Mouse (Mus musculus) liver, embryonic 11.5 days (tissue): Measurements from ENCODE around the gene Spo11. TPM values are rescaled to one million over a fixed set of nuclear protein-coding genes. Genes with fewer than 3 reads are reported as not detected.

ENCODE experiments used
- ATAC-seq: fragments of 200-750 bp; cut with Nextera tagmentation; replicated peaks from 2 replicates; pipeline ENCODE4 v1.8.0; 2017; ENCODE audit warnings: moderate number of reproducible peaks, mild to moderate bottlenecking, moderate TSS enrichment, moderate library complexity; ENCODE audit not compliant: low FRiP score
- DNase-seq: peaks from one replicate; pipeline ENCODE4 v3.0.0-alpha.2; 2017; ENCODE audit warnings: low spot score
- H3K27ac ChIP-seq: fragments of 300-500 bp; sonication (generic); 2 replicates; pipeline ENCODE4 v1.5.1; 2014; ENCODE audit warnings: mild to moderate bottlenecking, low read depth, low read length, control low read depth
- H3K27me3 ChIP-seq: fragments of 300-500 bp; sonication (generic); replicated peaks from 2 replicates; pipeline ENCODE4 v1.6.1; 2014; ENCODE audit warnings: low read length, mixed read lengths; ENCODE audit not compliant: control insufficient read depth, insufficient read depth
- H3K36me3 ChIP-seq: fragments of 300-500 bp; sonication (generic); 2 replicates; pipeline ENCODE4 v1.6.1; 2014; ENCODE audit warnings: mild to moderate bottlenecking, low read length, moderate library complexity, mixed read lengths; ENCODE audit not compliant: control insufficient read depth, insufficient read depth
- H3K4me1 ChIP-seq: fragments of 300-500 bp; sonication (generic); replicated peaks from 2 replicates; pipeline ENCODE4 v1.6.1; 2014; ENCODE audit warnings: low read length, mixed read lengths; ENCODE audit not compliant: control insufficient read depth, insufficient read depth
- H3K4me2 ChIP-seq: fragments of 300-500 bp; sonication (generic); 2 replicates; pipeline ENCODE4 v1.6.1; 2014; ENCODE audit warnings: mild to moderate bottlenecking, control low read depth, moderate library complexity
- H3K4me3 ChIP-seq: fragments of 300-500 bp; sonication (generic); 2 replicates; pipeline ENCODE4 v1.5.1; 2014; ENCODE audit warnings: low read depth, low read length, control low read depth
- H3K9ac ChIP-seq: fragments of 300-500 bp; sonication (generic); 2 replicates; pipeline ENCODE4 v1.6.1; 2014; ENCODE audit warnings: low read depth, low read length, control low read depth
- H3K9me3 ChIP-seq: fragments of 300-500 bp; sonication (generic); 2 replicates; pipeline ENCODE4 v1.6.1; 2016; ENCODE audit warnings: low read length, inconsistent platforms, mixed read lengths; ENCODE audit not compliant: control insufficient read depth
- WGBS: fragments of 180-500 bp; shearing (Covaris S2); extraction: QIAGEN DNeasy Blood & Tissue Kit; methylation state at CpG from one replicate; pipeline ENCODE4 v1.1.7; 2014; 5-methylcytosine and 5-hydroxymethylcytosine counted together
- polyA plus RNA-seq: library from polyadenylated mRNA; unstranded; fragments of >200 nt; fragmentation: Nextera tagmentation; extraction: Ambion mirVana; gene quantifications from 2 replicates; pipeline ENCODE4 v1.2.1, GENCODE M21; 2014

Spo11 gene
- polyA plus RNA-seq, 1 experiment from 2014 or later, result not detected

- Histone ChIP-seq H3K9me3 (no peaks in the 10 kb centered on the region), H3K27me3 (no peaks in the 10 kb centered on the region), H3K4me3 (no peak overlapping the region), H3K4me1 (peaks cover 80% of the 10 kb centered on the region), H3K4me2 (peak overlapping the region; percentile 93), H3K27ac (0 out of 2 replicates have a peak overlapping the region, but pooled peaks have one; percentile 36), H3K9ac (0 out of 2 replicates have a peak overlapping the region, but pooled peaks have one; percentile 7), H3K36me3 (peaks cover 85% of the 10 kb centered on the region)
- ATAC-seq (no peak), DNase-seq (no peak)
- WGBS, result 89% methylated on average over 6 of the region's 6 CpGs
Observed at GRCm38 (mm10) chr2:173027169-173027823, 49.8 kb downstream of the Spo11 start.

DNA sequence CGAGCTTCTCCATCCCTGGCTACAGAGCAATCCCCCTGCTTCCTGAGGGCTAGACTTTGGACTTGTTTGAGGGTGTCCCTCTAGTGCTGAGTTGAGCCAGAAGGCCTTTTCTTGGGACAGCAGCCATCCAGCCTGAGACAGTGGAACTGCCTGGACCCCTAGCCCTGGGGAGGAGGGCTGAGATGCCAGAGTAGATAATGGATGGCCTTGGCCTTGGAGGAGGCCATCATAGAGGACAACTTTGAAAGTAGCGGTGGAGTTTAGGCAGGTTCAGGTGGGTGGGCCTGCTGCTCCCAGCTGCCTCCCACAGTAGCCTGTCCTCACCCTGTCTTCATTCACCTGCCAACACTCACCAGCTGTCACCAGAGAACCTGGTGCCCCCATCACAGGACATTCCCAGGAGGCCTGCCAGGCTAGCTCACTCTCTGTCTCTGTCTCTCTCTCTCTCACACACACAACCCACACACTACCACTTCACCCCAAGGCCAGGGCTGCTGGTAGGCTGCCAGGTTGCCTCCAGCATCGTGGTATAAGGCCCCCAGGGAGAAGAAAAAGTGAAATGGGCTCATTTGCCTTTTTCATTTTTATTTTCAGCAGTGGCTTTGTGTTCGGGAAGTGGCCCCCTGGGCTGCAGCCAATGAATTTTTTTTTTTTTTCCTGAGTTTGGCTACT is 50.5 kb downstream of the Spo11 start:
- Histone ChIP-seq H3K9ac (no peak overlapping the region), H3K36me3 (peaks cover 89% of the 10 kb centered on the region), H3K9me3 (no peaks in the 10 kb centered on the region), H3K4me2 (peak overlapping the region; percentile 8; the same call in 1 of the 2 replicates), H3K27ac (no peak overlapping the region), H3K4me3 (no peak overlapping the region), H3K4me1 (peaks cover 80% of the 10 kb centered on the region), H3K27me3 (no peaks in the 10 kb centered on the region)
- ATAC-seq (no peak), DNase-seq (no peak)
- WGBS, result 79% methylated on average over 4 of the region's 4 CpGs

DNA sequence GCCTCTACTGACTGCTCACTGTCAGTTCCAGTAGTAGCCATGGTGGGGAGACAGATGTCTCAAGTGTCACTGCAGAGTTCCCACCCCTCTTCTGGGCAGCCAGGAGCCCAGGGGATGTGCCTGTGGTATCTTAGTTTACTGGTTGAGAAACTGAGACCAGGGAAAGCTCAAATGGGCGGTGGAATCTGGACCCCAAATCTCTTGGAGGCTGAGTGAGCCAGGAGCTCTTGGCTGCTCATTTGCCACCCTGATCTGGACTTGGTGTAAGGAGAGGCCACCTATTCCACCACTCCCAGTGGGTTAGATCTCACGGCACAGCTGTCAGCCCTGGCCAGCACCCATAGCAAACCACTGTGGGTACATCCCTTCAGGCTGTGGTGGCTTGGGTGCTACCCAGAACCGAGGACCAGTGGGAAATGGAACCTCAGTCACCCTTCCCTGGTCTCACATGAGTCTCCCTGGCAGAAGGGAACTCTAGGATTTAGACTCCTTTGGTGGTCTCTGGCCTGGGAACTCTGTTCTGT is 51.1 kb downstream of the Spo11 start:
- Histone ChIP-seq H3K9ac (no peak overlapping the region), H3K36me3 (peaks cover 90% of the 10 kb centered on the region), H3K4me2 (no peak overlapping the region), H3K27me3 (no peaks in the 10 kb centered on the region), H3K4me3 (no peak overlapping the region), H3K9me3 (no peaks in the 10 kb centered on the region), H3K27ac (no peak overlapping the region; the same call in 1 of the 2 replicates), H3K4me1 (peaks cover 81% of the 10 kb centered on the region)
- no peak for ATAC-seq
- 88% methylated on average over 3 of the region's 3 CpGs for WGBS
- DNase-seq, result no peak

- H3K4me1 ChIP-seq, result peaks cover 80% of the 10 kb centered on the region
- peak overlapping the region; percentile 28; the same call in 1 of the 2 replicates for H3K27ac ChIP-seq
- 68% methylated on average over 12 of the region's 12 CpGs for WGBS
- no peak for DNase-seq
- H3K4me3 ChIP-seq, result no peak overlapping the region
- no peak for ATAC-seq
- H3K27me3 ChIP-seq, result no peaks in the 10 kb centered on the region
- no peak overlapping the region for H3K4me2 ChIP-seq
- H3K9me3 ChIP-seq, result no peaks in the 10 kb centered on the region
- H3K36me3 ChIP-seq, result peaks cover 86% of the 10 kb centered on the region
- no peak overlapping the region for H3K9ac ChIP-seq
Observed at GRCm38 (mm10) chr2:173030591-173031338, 53.3 kb downstream of the Spo11 start.

GRCm38 (mm10) chr2:173033531-173033930 is 56.0 kb downstream of the Spo11 start:
- Histone ChIP-seq H3K4me2 (peak overlapping the region; percentile 57; the same call in 1 of the 2 replicates), H3K9ac (no peak overlapping the region), H3K36me3 (peaks cover 59% of the 10 kb centered on the region), H3K9me3 (no peaks in the 10 kb centered on the region), H3K4me1 (peaks cover 82% of the 10 kb centered on the region), H3K27me3 (no peaks in the 10 kb centered on the region), H3K4me3 (no peak overlapping the region), H3K27ac (peak overlapping the region; percentile 99)
- ATAC-seq (no peak), DNase-seq (no peak)
- 91% methylated on average over 13 of the region's 13 CpGs for WGBS

DNA sequence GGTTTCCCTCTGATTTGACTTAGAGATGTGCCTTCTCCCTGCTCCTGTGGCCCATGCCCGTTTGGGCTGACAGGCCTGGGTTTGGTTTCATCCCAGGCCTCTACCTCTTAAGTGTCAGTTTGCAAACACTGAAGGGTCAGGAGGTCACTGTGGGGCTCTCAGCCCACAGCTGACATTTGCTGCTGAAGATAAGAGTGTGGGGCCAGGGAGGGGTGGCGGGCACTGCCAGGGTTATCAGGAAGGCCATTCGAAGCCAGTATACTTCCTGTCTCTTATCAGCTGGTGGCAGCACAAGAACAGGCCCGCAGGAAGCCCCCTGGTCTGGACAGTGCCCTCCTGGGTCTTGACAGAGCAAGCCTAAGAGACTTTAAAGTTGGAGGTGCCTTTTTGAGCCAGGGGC is 57.5 kb downstream of the Spo11 start:
- peak; percentile 74 for DNase-seq
- Histone ChIP-seq H3K9ac (peak overlapping the region; percentile 58), H3K36me3 (peaks cover 45% of the 10 kb centered on the region), H3K27ac (peak overlapping the region; percentile 99), H3K9me3 (no peaks in the 10 kb centered on the region), H3K27me3 (no peaks in the 10 kb centered on the region), H3K4me2 (peak overlapping the region; percentile 57), H3K4me3 (peak overlapping the region; percentile 14; the same call in 1 of the 2 replicates), H3K4me1 (peaks cover 87% of the 10 kb centered on the region)
- WGBS, result 8% methylated on average over 4 of the region's 4 CpGs
- ATAC-seq, result peak; percentile 70

GRCm38 (mm10) chr2:173035653-173036052 is 58.2 kb downstream of the Spo11 start:
- ATAC-seq (peak; percentile 2), DNase-seq (no peak)
- Histone ChIP-seq H3K36me3 (peaks cover 40% of the 10 kb centered on the region), H3K4me1 (peaks cover 88% of the 10 kb centered on the region), H3K4me3 (no peak overlapping the region; the same call in 1 of the 2 replicates), H3K9ac (peak overlapping the region; percentile 58), H3K27me3 (no peaks in the 10 kb centered on the region), H3K9me3 (no peaks in the 10 kb centered on the region), H3K4me2 (peak overlapping the region; percentile 57), H3K27ac (peak overlapping the region; percentile 99)
- 64% methylated on average over 5 of the region's 5 CpGs for WGBS

GRCm38 (mm10) chr2:173036055-173036454 is 58.6 kb downstream of the Spo11 start:
- WGBS, result 73% methylated on average over 5 of the region's 5 CpGs
- Histone ChIP-seq H3K9me3 (no peaks in the 10 kb centered on the region), H3K9ac (peak overlapping the region; percentile 58), H3K27ac (peak overlapping the region; percentile 99), H3K27me3 (no peaks in the 10 kb centered on the region), H3K4me3 (no peak overlapping the region), H3K4me2 (peak overlapping the region; percentile 57), H3K4me1 (peaks cover 85% of the 10 kb centered on the region), H3K36me3 (peaks cover 36% of the 10 kb centered on the region)
- ATAC-seq, result no peak
- DNase-seq, result no peak
